Mouse (Mus musculus): ENCODE data around the gene 4930535I16Rik.

GRCm38 (mm10) chr4:123927961-123928360, 10.1 kb upstream of the 4930535I16Rik start:
- TF ChIP-seq CTCF (IDR thresholded peaks at IDR 0.05; ENCODE audit: borderline replicate concordance, extremely low read depth, insufficient read depth, insufficient read length) (no peak), POLR2A (IDR thresholded peaks at IDR 0.05; ENCODE audit: borderline replicate concordance, extremely low read depth, insufficient read depth, insufficient read length, poor library complexity, severe bottlenecking) (no peak)

Measured in brain, embryonic 14.5 days (tissue).